Mouse (Mus musculus) erythroblast, embryonic 14.5 days (primary cell): ENCODE data around the gene Gm13199.

Source experiments
- GATA1 ChIP-seq: IDR thresholded peaks from 2 replicates; pipeline ENCODE4 v1.6.1; 2012; ENCODE audit warnings: low read length, inconsistent platforms, mixed read lengths
- TAL1 ChIP-seq: IDR thresholded peaks from 3 replicates; pipeline ENCODE4 v1.6.1; 2012; ENCODE audit warnings: low read length, inconsistent platforms, mixed read lengths

GRCm38 (mm10) chr2:5851116-5851515, 11.6 kb downstream of the Gm13199 start:
- TF ChIP-seq GATA1 (no peak), TAL1 (no peak)
